Mouse (Mus musculus): ENCODE results near the gene 2310003L06Rik.

2310003L06Rik gene

GRCm38 (mm10) chr5:87969201-87969600, at the start of gene 2310003L06Rik, which contains the start of gene Gm28434:
Gene 2310003L06Rik, plus strand, starts transcription at chr5:87969459.
Gene Gm28434, plus strand, starts transcription at chr5:87969517.
- no peak for DNase-seq (ENCODE audit: low spot score)

GRCm38 (mm10) chr5:87925372-87925771, 43.9 kb upstream of the 2310003L06Rik start, which contains the start of gene Csn3:
Gene Csn3, plus strand, starts transcription at chr5:87925579.
- no peak for DNase-seq (ENCODE audit: low spot score)

GRCm38 (mm10) chr5:87931603-87932002, 37.7 kb upstream of the 2310003L06Rik start:
- no peak for DNase-seq (ENCODE audit: low spot score)

GRCm38 (mm10) chr5:87940752-87941151, 28.5 kb upstream of the 2310003L06Rik start:
- no peak for DNase-seq (ENCODE audit: low spot score)

GRCm38 (mm10) chr5:87942515-87942914, 26.7 kb upstream of the 2310003L06Rik start:
- DNase-seq (ENCODE audit: low spot score), result no peak

- DNase-seq (ENCODE audit: low spot score), result no peak
Observed at GRCm38 (mm10) chr5:87951836-87952235, 17.4 kb upstream of the 2310003L06Rik start.

- no peak for DNase-seq (ENCODE audit: low spot score)
Observed at GRCm38 (mm10) chr5:87979139-87979538, 9.9 kb downstream of the 2310003L06Rik start, which contains the start of gene Cabs1. Gene Cabs1, plus strand, starts transcription at chr5:87979439.

- no peak for DNase-seq (ENCODE audit: low spot score)
Observed at GRCm38 (mm10) chr5:87982468-87983214, 13.4 kb downstream of the 2310003L06Rik start.

- DNase-seq (ENCODE audit: low spot score), result no peak
Observed at GRCm38 (mm10) chr5:88002249-88002648, 33.0 kb downstream of the 2310003L06Rik start, which contains the start of gene Smr3a. Gene Smr3a, plus strand, starts transcription at chr5:88002549.

- no peak for DNase-seq (ENCODE audit: low spot score)
Observed at GRCm38 (mm10) chr5:88005241-88005640, 36.0 kb downstream of the 2310003L06Rik start.

All from ovary, postnatal 36 days (tissue).